Mouse (Mus musculus): Measurements from ENCODE around the gene Plppr1.

DNA sequence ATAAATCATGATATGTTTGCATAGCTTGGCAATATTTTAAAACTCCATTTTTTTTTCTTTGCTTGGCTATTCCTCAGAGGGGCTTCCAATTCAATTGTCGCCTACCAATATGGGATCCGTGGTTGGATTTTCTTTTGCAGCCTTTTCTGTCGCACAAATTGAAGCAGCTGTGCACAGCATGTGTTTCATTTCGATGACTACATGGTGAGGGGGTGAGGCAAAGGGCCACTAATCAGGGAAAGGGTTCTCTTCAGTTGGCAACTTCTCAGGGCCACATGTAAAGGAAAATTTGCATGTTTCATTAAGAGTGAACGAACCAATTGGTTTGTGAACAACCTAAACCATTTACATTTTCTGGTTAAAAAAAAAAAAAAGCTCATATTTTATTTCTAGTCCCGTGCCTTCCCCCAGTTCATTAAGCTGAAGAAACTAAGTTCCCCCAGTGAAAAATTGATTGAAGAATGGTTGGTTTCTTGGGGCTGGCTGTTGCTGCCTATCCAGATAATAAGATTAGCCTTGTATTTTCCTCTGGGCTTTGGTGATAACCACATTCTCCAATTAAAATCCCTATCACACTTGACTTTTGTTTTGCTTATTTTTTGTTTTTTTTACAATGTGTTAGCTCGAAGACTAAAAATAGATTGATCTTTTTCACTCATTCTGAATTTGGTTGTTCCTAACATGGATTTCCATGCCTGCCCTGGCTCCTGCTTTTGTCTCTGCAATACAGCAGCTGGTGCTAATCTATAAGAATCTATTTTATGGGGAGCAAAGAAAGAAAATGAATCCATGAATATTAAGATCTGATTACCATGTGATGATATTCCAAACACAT lies 43.1 kb downstream of the Plppr1 start:
- TF ChIP-seq CTCF (conservative IDR thresholded peaks at IDR 0.05; ENCODE audit: low read length) (no peak), NANOG (IDR thresholded peaks at IDR 0.05; ENCODE audit: borderline replicate concordance, low read length) (no peak)
